Mouse (Mus musculus) ES-Bruce4 (cell line): ENCODE data around the gene Sdhd. TPM values are rescaled to one million over a fixed set of nuclear protein-coding genes. Genes with fewer than 3 reads are reported as not detected.

Experiments used
- H3K27ac ChIP-seq: 2 replicates; pipeline ENCODE4 v1.5.1; 2012; ENCODE audit warnings: low read length, inconsistent platforms; ENCODE audit not compliant: insufficient read depth
- H3K27me3 ChIP-seq: 2 replicates; pipeline ENCODE4 v1.6.1; 2012; ENCODE audit warnings: mild to moderate bottlenecking, low read length, inconsistent platforms; ENCODE audit not compliant: control insufficient read depth, poor library complexity, insufficient read depth, severe bottlenecking
- H3K36me3 ChIP-seq: 2 replicates; pipeline ENCODE4 v1.6.1; 2012; ENCODE audit warnings: inconsistent platforms, mild to moderate bottlenecking, low read length, moderate library complexity; ENCODE audit not compliant: control insufficient read depth, poor library complexity, insufficient read depth, severe bottlenecking
- H3K4me1 ChIP-seq: one replicate; pipeline ENCODE4 v1.8.1; 2011; ENCODE audit warnings: low read length; ENCODE audit not compliant: control insufficient read depth, insufficient read depth
- H3K4me3 ChIP-seq: 2 replicates; pipeline ENCODE4 v1.5.1; 2011; ENCODE audit warnings: low read depth, mild to moderate bottlenecking, low read length
- H3K9ac ChIP-seq: 2 replicates; pipeline ENCODE4 v1.6.1; 2012; ENCODE audit warnings: low read depth, mild to moderate bottlenecking, inconsistent platforms; ENCODE audit not compliant: poor library complexity, severe bottlenecking
- H3K9me3 ChIP-seq: replicated peaks from 2 replicates; pipeline ENCODE4 v1.6.1; 2012; ENCODE audit warnings: mild to moderate bottlenecking, low read length, inconsistent platforms; ENCODE audit not compliant: control insufficient read depth, poor library complexity, insufficient read depth, severe bottlenecking
- CTCF ChIP-seq: IDR thresholded peaks from one replicate; pipeline ENCODE4 v1.8.1; 2011; ENCODE audit warnings: low read depth, low read length
- EP300 ChIP-seq: IDR thresholded peaks from 2 replicates; pipeline ENCODE4 v1.6.1; 2011; ENCODE audit warnings: low read depth, low read length; ENCODE audit not compliant: insufficient read depth
- POLR2A ChIP-seq: IDR thresholded peaks from one replicate; pipeline ENCODE4 v1.8.1; 2011; ENCODE audit warnings: low read length; ENCODE audit not compliant: insufficient read depth
- polyA plus RNA-seq: library from polyadenylated mRNA; stranded (reverse); fragments of >200 nt; gene quantifications from 2 replicates; pipeline ENCODE4 v1.2.4, GENCODE M21; 2011; ENCODE audit warnings: low read depth; ENCODE audit not compliant: missing spikeins, insufficient read depth, insufficient read length

Gene Sdhd
- polyA plus RNA-seq, 1 experiment: 145 TPM

DNA sequence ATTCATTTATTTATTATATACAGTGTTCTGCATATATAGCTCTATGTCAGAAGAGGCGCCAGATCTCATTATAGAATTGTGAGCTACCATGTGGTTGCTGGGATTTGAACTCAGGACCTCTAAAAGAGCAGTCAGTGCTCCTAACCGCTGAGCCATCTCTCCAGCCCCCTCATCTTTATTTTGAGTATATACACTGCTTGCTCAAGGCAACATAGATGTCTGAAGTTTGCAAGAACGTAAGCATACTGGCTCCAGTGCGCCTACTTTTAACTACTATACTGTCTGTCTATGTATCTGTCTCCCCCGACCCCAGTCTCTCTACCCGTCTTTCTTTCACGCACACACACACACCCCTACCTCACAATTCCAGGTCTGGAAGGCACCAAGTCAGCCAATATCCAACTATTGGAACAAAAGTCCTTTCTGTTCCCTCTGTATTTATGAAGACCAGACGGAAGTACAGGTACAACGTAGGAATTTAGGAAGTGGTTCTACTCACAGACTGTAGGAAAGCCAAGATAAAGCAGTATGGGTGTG lies 14.2 kb upstream of the Sdhd start:
- H3K27ac ChIP-seq: no peak overlapping the region

DNA sequence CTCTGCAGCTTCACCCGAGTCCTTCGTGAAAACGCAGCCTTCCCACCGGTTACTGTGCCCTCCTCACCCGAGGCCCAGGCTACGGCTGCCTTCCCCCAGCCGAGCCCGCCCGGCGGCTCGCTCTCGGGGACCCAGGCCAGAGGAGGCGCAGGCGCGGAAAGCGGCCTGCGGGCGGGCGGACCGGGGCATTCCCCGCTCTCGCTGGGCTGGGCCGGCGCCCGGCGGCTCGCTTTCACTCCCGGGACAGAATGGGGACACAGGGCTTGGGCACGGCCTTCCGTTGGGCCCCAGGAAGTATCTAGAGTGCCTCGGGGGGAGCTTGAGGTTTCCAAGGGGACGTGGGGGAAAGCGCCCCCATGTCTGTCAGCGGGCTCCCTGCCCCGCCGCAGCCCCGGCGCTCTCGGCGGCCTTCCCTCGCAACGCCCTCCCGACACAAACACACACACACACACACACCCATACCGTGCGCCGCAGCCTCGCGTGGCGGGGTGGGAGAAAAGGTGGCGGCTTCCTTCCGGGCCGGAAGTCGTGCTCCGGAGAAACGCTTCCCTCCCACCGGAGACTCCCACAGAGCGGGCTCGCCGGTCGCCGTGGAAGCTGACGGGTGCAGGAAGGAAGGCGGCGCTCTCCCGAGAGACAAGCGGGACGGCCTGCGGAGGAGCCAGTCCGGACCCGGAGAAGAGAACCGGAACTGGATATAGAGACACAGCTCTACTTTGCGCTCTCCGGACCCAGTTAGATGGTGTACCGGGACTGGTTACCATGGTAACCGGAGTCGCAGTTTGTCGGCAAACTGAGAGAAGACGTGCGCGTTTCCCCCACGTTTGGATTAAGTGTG lies 13.4 kb upstream of the Sdhd start, which contains the start of the genes Pih1d2 and Nkapd1:
Pih1d2 (plus strand) TSS at position 556 of the 838 bp plus-strand sequence.
Nkapd1 (minus strand) TSS at position 699 of the 838 bp plus-strand sequence.
- H3K27me3 ChIP-seq: no peaks in the 10 kb centered on the region
- H3K4me1 ChIP-seq: no peaks in the 10 kb centered on the region
- H3K36me3 ChIP-seq: peaks cover 30% of the 10 kb centered on the region
- TF ChIP-seq POLR2A (no peak), EP300 (no peak), CTCF (no peak)
- H3K27ac ChIP-seq: peak within 1 kb of the TSS; percentile 21; the same call in 1 of the 2 replicates
- no peaks in the 10 kb centered on the region for H3K9me3 ChIP-seq
- H3K4me3 ChIP-seq: peak within 1 kb of the TSS; percentile 94
- H3K9ac ChIP-seq: peak within 1 kb of the TSS; percentile 92

More for the DNA sequence above, 14.2 kb upstream of the Sdhd start:
- H3K36me3 ChIP-seq: peaks cover 24% of the 10 kb centered on the region
- H3K9me3 ChIP-seq: no peaks in the 10 kb centered on the region
- TF ChIP-seq CTCF (no peak), POLR2A (no peak), EP300 (no peak)
- no peaks in the 10 kb centered on the region for H3K27me3 ChIP-seq
- H3K9ac ChIP-seq: no peak overlapping the region
- H3K4me1 ChIP-seq: no peaks in the 10 kb centered on the region
- H3K4me3 ChIP-seq: no peak overlapping the region

DNA sequence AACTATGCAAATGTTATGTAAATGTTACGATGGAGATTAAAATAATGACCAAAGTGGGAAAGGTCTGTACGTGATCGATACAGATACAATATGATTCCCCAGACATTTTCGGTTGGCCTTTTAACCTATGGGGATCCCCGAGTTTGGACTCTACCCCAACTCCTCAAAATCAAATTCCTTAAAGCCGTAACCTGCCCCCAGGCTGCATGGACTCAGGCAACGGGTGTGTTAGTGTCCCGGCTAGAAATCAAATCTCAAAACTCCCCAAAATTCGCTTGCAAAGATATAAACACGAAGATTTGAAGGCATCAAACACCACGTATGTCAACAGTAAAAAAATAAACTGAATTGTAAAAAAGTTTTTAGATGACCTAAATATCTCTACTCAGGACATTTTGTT lies 12.5 kb upstream of the Sdhd start:
- H3K27ac ChIP-seq: no peak overlapping the region
- H3K4me3 ChIP-seq: peak overlapping the region; percentile 94
- TF ChIP-seq POLR2A (no peak), CTCF (no peak), EP300 (no peak)
- peak overlapping the region; percentile 92 for H3K9ac ChIP-seq
- H3K36me3 ChIP-seq: peaks cover 35% of the 10 kb centered on the region
- no peaks in the 10 kb centered on the region for H3K9me3 ChIP-seq
- no peaks in the 10 kb centered on the region for H3K4me1 ChIP-seq
- H3K27me3 ChIP-seq: no peaks in the 10 kb centered on the region

DNA sequence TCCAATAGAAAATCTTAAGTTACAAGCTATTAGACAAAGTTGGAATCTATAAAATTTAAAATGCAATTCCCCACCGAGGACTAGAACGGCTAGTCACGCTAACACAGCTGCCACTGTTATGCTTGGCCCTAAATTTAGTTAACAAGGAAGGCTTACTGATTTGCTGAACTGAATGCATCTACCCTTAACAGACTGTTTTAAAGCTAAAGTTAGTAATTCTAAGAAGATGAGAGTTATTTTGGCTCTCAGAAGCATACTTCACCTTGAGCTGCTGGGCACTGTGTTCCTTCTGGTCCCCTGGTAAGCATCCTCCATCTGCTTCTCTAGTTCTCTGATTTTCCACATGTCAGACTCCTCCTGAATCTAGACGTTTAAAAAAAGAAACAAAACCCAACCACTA lies 8.5 kb upstream of the Sdhd start:
- Histone ChIP-seq H3K4me1 (no peaks in the 10 kb centered on the region), H3K36me3 (peaks cover 61% of the 10 kb centered on the region), H3K9me3 (no peaks in the 10 kb centered on the region), H3K4me3 (no peak overlapping the region), H3K27me3 (no peaks in the 10 kb centered on the region), H3K9ac (no peak overlapping the region), H3K27ac (no peak overlapping the region)
- TF ChIP-seq CTCF (no peak), EP300 (no peak), POLR2A (no peak)

GRCm38 (mm10) chr9:50604338-50604737 lies 726 bp upstream of the Sdhd start:
- Histone ChIP-seq H3K4me1 (no peaks in the 10 kb centered on the region), H3K9ac (peak overlapping the region; percentile 43), H3K4me3 (peak overlapping the region; percentile 90), H3K27me3 (no peaks in the 10 kb centered on the region), H3K9me3 (no peaks in the 10 kb centered on the region), H3K27ac (no peak overlapping the region), H3K36me3 (peaks cover 28% of the 10 kb centered on the region)
- TF ChIP-seq EP300 (no peak), POLR2A (no peak), CTCF (no peak)

DNA sequence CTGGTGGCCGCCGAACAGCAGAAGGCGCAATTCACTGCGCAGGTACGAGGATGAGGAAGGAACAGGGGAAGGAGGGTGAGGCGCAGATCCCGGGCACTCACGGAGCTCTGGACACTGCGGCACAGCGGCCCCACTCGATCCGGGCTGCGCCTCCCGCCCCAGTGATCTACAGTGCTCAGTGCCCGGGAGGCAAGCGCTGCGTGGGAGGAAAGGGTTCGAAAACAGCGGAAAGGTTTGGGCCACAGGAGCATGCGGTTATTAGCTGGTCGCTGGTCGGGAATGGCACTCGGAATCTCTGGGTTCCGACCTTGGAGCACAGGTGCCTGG lies 349 bp upstream of the Sdhd start:
- H3K36me3 ChIP-seq: peaks cover 29% of the 10 kb centered on the region
- no peak for TF ChIP-seq CTCF
- no peak for TF ChIP-seq EP300
- no peak for TF ChIP-seq POLR2A
- no peaks in the 10 kb centered on the region for H3K4me1 ChIP-seq

More for the DNA sequence above, 349 bp upstream of the Sdhd start:
- Histone ChIP-seq H3K9me3 (no peaks in the 10 kb centered on the region), H3K9ac (peak overlapping the region; percentile 43), H3K4me3 (peak overlapping the region; percentile 90), H3K27ac (no peak overlapping the region), H3K27me3 (no peaks in the 10 kb centered on the region)
